Mouse (Mus musculus) urinary bladder, postnatal 4 days (tissue): Measurements from ENCODE around the gene Mtg2.

Source experiments
- DNase-seq, 2 experiments: peaks; one replicate each; pipeline ENCODE4 v3.0.0; 2021 to 2022; ENCODE audit warnings: low spot score in 2 of 2

Gene Mtg2

GRCm38 (mm10) chr2:180104659-180105377 is 34.4 kb downstream of the Mtg2 start:
- no peak for DNase-seq

GRCm38 (mm10) chr2:180105441-180106190 is 35.2 kb downstream of the Mtg2 start:
- peak in 1 of 2 experiments; percentile 56 for DNase-seq

GRCm38 (mm10) chr2:180107081-180107480 is 36.7 kb downstream of the Mtg2 start:
- no peak for DNase-seq

- DNase-seq, result peak in 1 of 2 experiments; percentile 54
Observed at GRCm38 (mm10) chr2:180108285-180108684, 37.9 kb downstream of the Mtg2 start.

- DNase-seq, result peak in 1 of 2 experiments; percentile 48
Observed at GRCm38 (mm10) chr2:180113909-180114890, 43.8 kb downstream of the Mtg2 start.

- no peak for DNase-seq
Observed at GRCm38 (mm10) chr2:180115279-180115678, 44.9 kb downstream of the Mtg2 start.

GRCm38 (mm10) chr2:180116081-180116493 is 45.7 kb downstream of the Mtg2 start:
- DNase-seq, result peak in 1 of 2 experiments; percentile 48

- DNase-seq, result no peak
Observed at GRCm38 (mm10) chr2:180116741-180117484, 46.5 kb downstream of the Mtg2 start.

- DNase-seq, result peak in 1 of 2 experiments; percentile 51
Observed at GRCm38 (mm10) chr2:180117485-180118194, 47.3 kb downstream of the Mtg2 start.

- peak; percentile 100 for DNase-seq
Observed at GRCm38 (mm10) chr2:180118661-180119438, 48.5 kb downstream of the Mtg2 start, which contains the start of gene Osbpl2. Osbpl2 (plus strand) TSS chr2:180119306.

- DNase-seq, result no peak
Observed at GRCm38 (mm10) chr2:180119439-180120291, 49.3 kb downstream of the Mtg2 start.

- DNase-seq, result no peak
Observed at GRCm38 (mm10) chr2:180120292-180120761, 49.9 kb downstream of the Mtg2 start.

GRCm38 (mm10) chr2:180124192-180124591 is 53.8 kb downstream of the Mtg2 start:
- DNase-seq, result no peak

GRCm38 (mm10) chr2:180126195-180126594 is 55.8 kb downstream of the Mtg2 start:
- peak in 1 of 2 experiments; percentile 48 for DNase-seq

- no peak for DNase-seq
Observed at GRCm38 (mm10) chr2:180127675-180128074, 57.3 kb downstream of the Mtg2 start.

GRCm38 (mm10) chr2:180133231-180133630 is 62.8 kb downstream of the Mtg2 start:
- no peak for DNase-seq

GRCm38 (mm10) chr2:180133911-180134310 is 63.5 kb downstream of the Mtg2 start:
- DNase-seq, result no peak

GRCm38 (mm10) chr2:180135414-180135813 is 65.0 kb downstream of the Mtg2 start:
- DNase-seq, result no peak
